Comparison of ENCODE assay signal across 8 mouse cellular contexts in the genomic region with DNA sequence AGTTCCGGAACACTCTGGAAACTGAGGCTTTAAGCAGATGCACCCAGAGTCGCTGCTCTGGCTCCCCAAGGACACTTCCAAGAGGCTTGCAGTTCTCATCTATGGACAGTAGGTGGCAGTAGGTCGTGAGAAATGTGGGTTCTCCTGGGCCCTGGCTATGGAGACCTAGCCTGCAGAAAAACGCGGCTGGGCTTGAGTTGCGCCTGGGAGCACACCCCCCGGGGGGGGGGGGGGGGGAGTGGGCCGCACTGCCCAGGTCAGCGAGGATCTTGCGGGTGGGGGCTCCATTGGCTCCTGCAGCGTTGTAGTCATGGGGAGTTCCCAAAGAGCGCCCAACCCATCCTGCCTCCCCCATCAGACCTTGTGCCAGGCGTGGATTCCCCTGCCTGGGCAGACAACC.
DNase-seq lines count a peak whose midpoint lies in the region; ATAC-seq and TF ChIP-seq lines count a peak whose summit lies in the region.

No protein-coding gene starts in this region.

- H3K27me3 ChIP-seq in hindbrain, postnatal 0 days (ENCODE audit: insufficient read depth, low read length), result no peaks in the 10 kb centered on the region

- H3K4me3 ChIP-seq in gastrocnemius, adult 2 months, result peak overlapping the region; percentile 69
- H3K4me3 ChIP-seq in hindbrain, postnatal 0 days (ENCODE audit: low read length), result peak overlapping the region; percentile 19; the same call in 1 of the 2 replicates

- WGBS in hindbrain, postnatal 0 days, result 2% methylated on average over 11 of the region's 13 CpGs

- 0 out of 2 replicates have a peak, but pooled peaks cover 3% of the 10 kb centered on the region for H3K4me1 ChIP-seq in hindbrain, postnatal 0 days (ENCODE audit: insufficient read depth, low read length)

- H3K4me2 ChIP-seq in hindbrain, postnatal 0 days (ENCODE audit: low read depth, low read length), result peak overlapping the region; percentile 52

- intact Hi-C loops in gastrocnemius, adult 2 months (cut with DNase I), result loop anchor here (1.0 to 5.0 kb wide), 4 partner anchors 150 to 823 kb away; no protein-coding TSS in a partner anchor

- TF ChIP-seq CTCF in gastrocnemius, adult 2 months (IDR thresholded peaks at IDR 0.05), result peak; percentile 91
- peak; percentile 93 for TF ChIP-seq CTCF in hindbrain, postnatal 0 days (IDR thresholded peaks at IDR 0.05; ENCODE audit: low read depth)

- peak overlapping the region; percentile 85 for H3K27ac ChIP-seq in gastrocnemius, adult 2 months
- no peak overlapping the region for H3K27ac ChIP-seq in hindbrain, postnatal 0 days

- no peaks in the 10 kb centered on the region for H3K9me3 ChIP-seq in hindbrain, postnatal 0 days (ENCODE audit: low read length)

- no peak overlapping the region for H3K9ac ChIP-seq in hindbrain, postnatal 0 days (replicated peaks; ENCODE audit: low read length)

- peak; percentile 42 for DNase-seq in WW6 (ENCODE audit: low read depth, low spot score)
- peak; percentile 61 to 80 for DNase-seq in cerebellum, postnatal 4 days (ENCODE audit: low spot score in 2 of 2)
- peak; percentile 92 for DNase-seq in gastrocnemius, adult 2 months
- peak; percentile 95 for DNase-seq in hindbrain, postnatal 0 days (ENCODE audit: low spot score)
- peak; percentile 80 to 85 for DNase-seq in left cerebral cortex, adult 18-20 months (ENCODE audit: low spot score in 2 of 2)
- peak; percentile 86 to 88 for DNase-seq in lung, postnatal 4 days
- DNase-seq in right cerebral cortex, adult 18-20 months, result peak; percentile 82
- peak; percentile 37 for DNase-seq in urinary bladder, adult 2 months (ENCODE audit: low spot score)

- H3K36me3 ChIP-seq in hindbrain, postnatal 0 days (ENCODE audit: insufficient read depth, low read length), result no peaks in the 10 kb centered on the region

- peak; percentile 93 for ATAC-seq in hindbrain, postnatal 0 days

Comparison
In these comparisons a context has a peak if more than half of its experiments do, and no peak if none do; other contexts are left out.
1. DNase-seq: peak in every context shown above with its lines; median percentile 95 in hindbrain, postnatal 0 days; 92 in gastrocnemius, adult 2 months; 87 in lung, postnatal 4 days; 82 in left cerebral cortex, adult 18-20 months; 82 in right cerebral cortex, adult 18-20 months; 70 in cerebellum, postnatal 4 days; 42 in WW6; 37 in urinary bladder, adult 2 months.